In the genomic region with DNA sequence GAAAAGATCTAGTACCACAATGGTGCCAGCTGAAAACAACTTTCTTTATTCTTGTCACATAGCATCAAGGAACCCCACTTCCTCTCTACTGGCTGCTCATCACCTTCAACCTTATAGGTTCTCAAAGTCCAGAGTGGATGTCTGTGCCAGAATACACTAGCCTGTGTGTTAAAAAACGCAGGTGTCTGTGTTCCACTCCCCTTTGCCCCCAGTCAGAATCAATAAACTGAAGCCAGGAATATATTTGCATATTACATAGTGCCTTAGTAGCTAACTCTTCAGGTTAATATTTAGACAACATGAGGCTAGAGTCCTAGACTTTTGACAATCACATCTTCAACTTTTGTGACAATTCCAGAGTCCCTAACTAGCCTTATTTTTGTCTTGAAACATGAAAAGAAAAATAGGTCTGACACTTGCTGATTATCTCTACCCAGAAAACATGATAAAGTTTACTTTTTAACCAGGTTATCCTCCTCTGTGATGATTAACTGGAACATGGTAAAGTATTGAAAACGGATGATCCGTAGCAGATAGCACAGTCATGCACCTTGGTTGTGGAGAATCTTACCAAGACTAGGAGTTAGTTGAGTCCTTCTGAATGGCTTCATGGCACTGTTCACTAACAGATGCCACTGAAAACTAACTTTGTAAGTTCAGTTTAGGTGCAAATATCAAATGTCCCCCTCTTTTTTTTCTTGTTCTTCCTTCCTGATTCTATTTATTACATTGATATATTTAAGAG, we compare ENCODE assay signal across 26 mouse cellular contexts. TPM values are rescaled to one million over a fixed set of nuclear protein-coding genes. Genes with fewer than 3 reads are reported as not detected.
DNase-seq lines count a peak whose midpoint lies in the region; ATAC-seq and TF ChIP-seq lines count a peak whose summit lies in the region.
"Had no signal": no experiment of that assay in that cellular context is flagged by ENCODE, and none has a peak within 500 bp of the region (broad histone marks: within the 10 kb centered on the region; RNA-seq: fewer than 3 reads in every experiment).

No protein-coding gene starts in this region.

- peaks cover 11% of the 10 kb centered on the region; the same call in 1 of the 2 replicates for H3K79me2 ChIP-seq in liver, adult 2 months (ENCODE audit: control insufficient read depth, insufficient read depth, low read length)

- no peaks in the 10 kb centered on the region for H3K9me3 ChIP-seq in liver, embryonic 11.5 days (ENCODE audit: control insufficient read depth, low read length)
- no peaks in the 10 kb centered on the region for H3K9me3 ChIP-seq in intestine, postnatal 0 days (ENCODE audit: control insufficient read depth)
- H3K9me3 ChIP-seq: embryonic facial prominence, embryonic 15.5 days; G1E; heart, embryonic 10.5 days; hindbrain, embryonic 10.5 days; limb, embryonic 10.5 days had no signal

- 23% methylated on average over 3 of the region's 3 CpGs for WGBS in liver, adult 2 months
- WGBS in liver, embryonic 11.5 days, result 70% methylated on average over 3 of the region's 3 CpGs
- WGBS in intestine, postnatal 0 days, result 43% methylated on average over 3 of the region's 3 CpGs
- WGBS in lung, adult 2 months, result 69% methylated on average over 3 of the region's 3 CpGs

- no peak for ATAC-seq in liver, embryonic 11.5 days (replicated peaks; ENCODE audit: low FRiP score)
- peak; percentile 84 for ATAC-seq in intestine, postnatal 0 days
- ATAC-seq: forebrain, embryonic 14.5 days; hindbrain, embryonic 16.5 days had no signal

- TF ChIP-seq POLR2A in liver, adult 2 months (IDR thresholded peaks at IDR 0.05; ENCODE audit: extremely low read depth, insufficient read depth, low read length), result no peak
- no peak for TF ChIP-seq POLR2A in lung, adult 2 months (IDR thresholded peaks at IDR 0.05; ENCODE audit: borderline replicate concordance, extremely low read depth, low read depth, low read length)

- peak overlapping the region; percentile 43; the same call in 1 of the 2 replicates for H3K9ac ChIP-seq in liver, adult 2 months (ENCODE audit: low read depth, low read length)
- no peak overlapping the region for H3K9ac ChIP-seq in liver, embryonic 11.5 days (ENCODE audit: low read depth, low read length)
- no peak overlapping the region for H3K9ac ChIP-seq in intestine, postnatal 0 days (ENCODE audit: low read depth, low read length)
- H3K9ac ChIP-seq: embryonic facial prominence, embryonic 15.5 days had no signal

- TF ChIP-seq CTCF in liver, adult 2 months (IDR thresholded peaks at IDR 0.05; ENCODE audit: low read depth, low read length), result no peak
- TF ChIP-seq CTCF in intestine, postnatal 0 days (IDR thresholded peaks at IDR 0.05; ENCODE audit: low read depth), result no peak
- no peak for TF ChIP-seq CTCF in lung, adult 2 months (IDR thresholded peaks at IDR 0.05; ENCODE audit: insufficient read depth, low read length)

- peak; percentile 98 for DNase-seq in liver, adult 2 months (ENCODE audit: extremely low read depth, low read depth, low spot score)
- DNase-seq in liver, embryonic 11.5 days (ENCODE audit: low spot score), result no peak
- peak; percentile 11 to 40 for DNase-seq in kidney, postnatal 36 days
- DNase-seq in right cerebral cortex, postnatal 10 days (ENCODE audit: low spot score in 2 of 2), result no peak
- DNase-seq in lung, adult 2 months, result no peak
- no peak for DNase-seq in layer of hippocampus, postnatal 10 days (ENCODE audit: low spot score in 2 of 2)
- DNase-seq: adrenal gland, adult 2 months; B cell, adult 2 months; cerebellum, adult 11 months; cerebellum, adult 9-11 months; layer of hippocampus, adult 9-11 months; lung, adult 18-20 months; lung, postnatal 14 days; thymus, adult 2 months had no signal

- peaks cover 27% of the 10 kb centered on the region for H3K36me3 ChIP-seq in liver, adult 2 months (ENCODE audit: control insufficient read depth, insufficient read depth, low read length)
- H3K36me3 ChIP-seq in liver, embryonic 11.5 days (ENCODE audit: control insufficient read depth, insufficient read depth, low read length), result no peaks in the 10 kb centered on the region
- no peaks in the 10 kb centered on the region for H3K36me3 ChIP-seq in intestine, postnatal 0 days (ENCODE audit: control insufficient read depth, insufficient read depth)
- H3K36me3 ChIP-seq: embryonic facial prominence, embryonic 15.5 days; G1E; heart, embryonic 10.5 days; hindbrain, embryonic 10.5 days; limb, embryonic 10.5 days had no signal

- H3K4me2 ChIP-seq in liver, embryonic 11.5 days, result no peak overlapping the region
- no peak overlapping the region for H3K4me2 ChIP-seq in intestine, postnatal 0 days (replicated peaks; ENCODE audit: low read depth)
- H3K4me2 ChIP-seq: embryonic facial prominence, embryonic 15.5 days; midbrain, embryonic 11.5 days had no signal

- H3K4me3 ChIP-seq in liver, adult 2 months (ENCODE audit: insufficient read depth, low read depth, low read length), result peak overlapping the region; percentile 2; the same call in 1 of the 2 replicates
- H3K4me3 ChIP-seq in liver, embryonic 11.5 days (ENCODE audit: low read depth, low read length), result no peak overlapping the region
- H3K4me3 ChIP-seq in intestine, postnatal 0 days (ENCODE audit: low read depth, low read length), result no peak overlapping the region
- H3K4me3 ChIP-seq in lung, adult 2 months (replicated peaks; ENCODE audit: extremely low read depth, low read depth, low read length), result no peak overlapping the region
- H3K4me3 ChIP-seq: embryonic facial prominence, embryonic 15.5 days; heart, embryonic 10.5 days; hindbrain, embryonic 10.5 days; left cerebral cortex, adult 2 months; limb, embryonic 10.5 days had no signal

- peaks cover 22% of the 10 kb centered on the region; the same call in 1 of the 2 replicates for H3K4me1 ChIP-seq in liver, adult 2 months (ENCODE audit: control insufficient read depth, insufficient read depth, low read length)
- no peaks in the 10 kb centered on the region for H3K4me1 ChIP-seq in liver, embryonic 11.5 days (replicated peaks; ENCODE audit: control insufficient read depth, insufficient read depth, low read length)
- H3K4me1 ChIP-seq in intestine, postnatal 0 days (replicated peaks; ENCODE audit: control insufficient read depth, insufficient read depth, low read length), result no peaks in the 10 kb centered on the region; the same call in 1 of the 2 replicates
- no peaks in the 10 kb centered on the region; the same call in 1 of the 2 replicates for H3K4me1 ChIP-seq in lung, adult 2 months (ENCODE audit: control insufficient read depth, insufficient read depth, low read length)
- H3K4me1 ChIP-seq: embryonic facial prominence, embryonic 15.5 days; limb, embryonic 10.5 days had no signal

- no peaks in the 10 kb centered on the region for H3K27me3 ChIP-seq in liver, adult 2 months (ENCODE audit: control insufficient read depth, insufficient read depth, low read length)
- H3K27me3 ChIP-seq in liver, embryonic 11.5 days (replicated peaks; ENCODE audit: control insufficient read depth, insufficient read depth, low read length), result no peaks in the 10 kb centered on the region
- H3K27me3 ChIP-seq in intestine, postnatal 0 days (replicated peaks; ENCODE audit: control insufficient read depth, insufficient read depth, low read length), result no peaks in the 10 kb centered on the region
- H3K27me3 ChIP-seq: CH12.LX; embryonic facial prominence, embryonic 15.5 days had no signal

- peak overlapping the region; percentile 75 for H3K27ac ChIP-seq in liver, adult 2 months (replicated peaks; ENCODE audit: insufficient read depth, low read depth, low read length)
- no peak overlapping the region for H3K27ac ChIP-seq in liver, embryonic 11.5 days (ENCODE audit: low read depth, low read length)
- no peak overlapping the region for H3K27ac ChIP-seq in intestine, postnatal 0 days (ENCODE audit: low read depth, low read length)
- H3K27ac ChIP-seq: embryonic facial prominence, embryonic 15.5 days; heart, embryonic 10.5 days; hindbrain, embryonic 10.5 days; kidney, postnatal 0 days; left cerebral cortex, adult 2 months; limb, embryonic 10.5 days had no signal

RNA-seq across cellular contexts. Expression of gene Cp, which starts 6.1 kb away (rescaled TPM):
- 920 and 1,216 TPM in 2 replicates for total RNA-seq in liver, adult 2 months (2014; rRNA removed)
- polyA plus RNA-seq in liver, adult 2 months (2012; rRNA removed), result 217 and 227 TPM in 2 replicates
- polyA plus RNA-seq in liver, embryonic 11.5 days (2014; fragmentation: Nextera tagmentation; extraction: Ambion mirVana), result 0.25 and 0.65 TPM in 2 replicates
- 1.2 and 1.8 TPM in 2 replicates for polyA plus RNA-seq in intestine, postnatal 0 days (2015; fragmentation: Nextera tagmentation; extraction: Ambion mirVana)
- polyA plus RNA-seq in lung, adult 2 months (2012; rRNA removed), result 25.6 and 47.8 TPM in 2 replicates
- 10 to 100 TPM in 1 of 2 experiments, 1 to 10 TPM in 1; 9.5 to 11.4 TPM for total RNA-seq in layer of hippocampus, postnatal 10 days (2021)
- polyA plus RNA-seq: G1E had no signal

Comparison
In these comparisons a context has a peak if more than half of its experiments do, and no peak if none do; other contexts are left out.
1. DNase-seq: peak in liver, adult 2 months (single experiment) and kidney, postnatal 36 days (2 of 2); none in liver, embryonic 11.5 days (single experiment), right cerebral cortex, postnatal 10 days (0 of 2), lung, adult 2 months (single experiment) and layer of hippocampus, postnatal 10 days (0 of 2).